Mouse (Mus musculus) CH12.LX (cell line): Measurements from ENCODE around the gene Hpf1. TPM values are rescaled to one million over a fixed set of nuclear protein-coding genes. Genes with fewer than 3 reads are reported as not detected.
A peak's percentile ranks its signal among the peaks of the same experiment; 100 is the strongest.

ENCODE experiments used
- DNase-seq: peaks from one replicate; pipeline ENCODE4 v3.0.0-alpha.2; 2013; ENCODE audit errors: extremely low read depth
- H3K27ac ChIP-seq: 2 replicates; pipeline ENCODE4 v1.5.1; 2012; ENCODE audit warnings: low read depth, mild to moderate bottlenecking, control low read depth, moderate library complexity; ENCODE audit not compliant: insufficient read depth
- H3K27me3 ChIP-seq: replicated peaks from 2 replicates; pipeline ENCODE3; 2012; ENCODE audit warnings: inconsistent platforms
- H3K36me3 ChIP-seq, 2 experiments: replicated peaks in 1 of 2; 2 replicates each; pipeline versions ENCODE3 to v1.6.1; 2012; ENCODE audit warnings: inconsistent platforms in 1 of 2, low read length in 1 of 2, mild to moderate bottlenecking in 1 of 2, mixed read lengths in 1 of 2, moderate library complexity in 1 of 2; ENCODE audit not compliant: control insufficient read depth in 1 of 2, insufficient read depth in 1 of 2
- H3K4me1 ChIP-seq, 2 experiments: 2 replicates each; pipeline ENCODE4 v1.6.1; 2012; ENCODE audit warnings: inconsistent platforms in 1 of 2, moderate library complexity in 1 of 2; ENCODE audit not compliant: insufficient read depth in 2 of 2, control insufficient read depth in 1 of 2
- H3K4me2 ChIP-seq: 2 replicates; pipeline ENCODE4 v1.6.1; 2012; ENCODE audit warnings: low read depth, mild to moderate bottlenecking, control low read depth; ENCODE audit not compliant: poor library complexity, insufficient read depth, severe bottlenecking
- H3K4me3 ChIP-seq, 3 experiments: fragments of 150-350 bp in 1 of 3; sonication (generic) in 1 of 3; replicated peaks in 1 of 3; 2 replicates each; pipeline versions ENCODE3 to v1.5.1; 2011 to 2012; ENCODE audit warnings: low read depth in 2 of 3, low read length in 2 of 3, mild to moderate bottlenecking in 2 of 3, moderate library complexity in 2 of 3, control low read depth in 1 of 3, improper control_type of control experiment in 1 of 3, inconsistent platforms in 1 of 3, mixed read lengths in 1 of 3; ENCODE audit not compliant: poor library complexity in 1 of 3
- H3K79me2 ChIP-seq: replicated peaks from 2 replicates; pipeline ENCODE4 v1.6.1; 2012; ENCODE audit warnings: mild to moderate bottlenecking, moderate library complexity; ENCODE audit not compliant: control insufficient read depth, poor library complexity, insufficient read depth, severe bottlenecking; ENCODE audit errors: extremely low read depth
- H3K9ac ChIP-seq: 2 replicates; pipeline ENCODE4 v1.6.1; 2012; ENCODE audit warnings: low read depth, mild to moderate bottlenecking, control low read depth, moderate library complexity; ENCODE audit not compliant: insufficient read depth
- H3K9me3 ChIP-seq: replicated peaks from 2 replicates; pipeline ENCODE3; 2012; ENCODE audit warnings: low read length, inconsistent platforms, mixed read lengths
- BHLHE40 ChIP-seq: IDR thresholded peaks from 2 replicates; pipeline ENCODE4 v1.6.1; 2011; ENCODE audit warnings: mild to moderate bottlenecking, low read depth, low read length, improper control_type of control experiment
- CHD1 ChIP-seq: IDR thresholded peaks from 2 replicates; pipeline ENCODE4 v1.6.1; 2012; ENCODE audit warnings: low read depth, low read length, improper control_type of control experiment, inconsistent platforms
- CHD2 ChIP-seq: IDR thresholded peaks from 2 replicates; pipeline ENCODE4 v1.6.1; 2011; ENCODE audit warnings: low read length, improper control_type of control experiment
- ELF1 ChIP-seq: IDR thresholded peaks from 2 replicates; pipeline ENCODE4 v1.6.1; 2014; ENCODE audit warnings: low read depth, mild to moderate bottlenecking, inconsistent platforms, low read length, improper control_type of control experiment
- JUN ChIP-seq: IDR thresholded peaks from 2 replicates; pipeline ENCODE4 v1.6.1; 2011; ENCODE audit warnings: low read depth, mild to moderate bottlenecking, low read length, improper control_type of control experiment, moderate library complexity; ENCODE audit not compliant: insufficient read depth
- JUND ChIP-seq: conservative IDR thresholded peaks from 2 replicates; pipeline ENCODE4 v1.6.1; 2011; ENCODE audit warnings: low read depth, low read length, improper control_type of control experiment
- MAFK ChIP-seq: IDR thresholded peaks from 2 replicates; pipeline ENCODE4 v1.6.1; 2011; ENCODE audit warnings: low read length, improper control_type of control experiment; ENCODE audit not compliant: insufficient replicate concordance
- MAX ChIP-seq: IDR thresholded peaks from 2 replicates; pipeline ENCODE4 v1.6.1; 2011; ENCODE audit warnings: low read length, improper control_type of control experiment
- MEF2A ChIP-seq: IDR thresholded peaks from 2 replicates; pipeline ENCODE4 v1.6.1; 2014; ENCODE audit warnings: low read depth, mild to moderate bottlenecking, inconsistent platforms, low read length, improper control_type of control experiment, borderline replicate concordance
- MYC ChIP-seq: IDR thresholded peaks from 2 replicates; pipeline ENCODE4 v1.6.1; 2011; ENCODE audit warnings: low read depth, mild to moderate bottlenecking, improper control_type of control experiment, low read length
- NELFE ChIP-seq: IDR thresholded peaks from 2 replicates; pipeline ENCODE4 v1.6.1; 2011; ENCODE audit warnings: low read depth, low read length, improper control_type of control experiment
- NRF1 ChIP-seq: IDR thresholded peaks from 2 replicates; pipeline ENCODE4 v1.6.1; 2014; ENCODE audit warnings: low read depth, mild to moderate bottlenecking, inconsistent platforms, low read length, improper control_type of control experiment, moderate library complexity
- POLR2A ChIP-seq: IDR thresholded peaks from 2 replicates; pipeline ENCODE4 v1.6.1; 2011; ENCODE audit warnings: low read depth, mild to moderate bottlenecking, improper control_type of control experiment, low read length
- POLR2AphosphoS2 ChIP-seq: IDR thresholded peaks from 2 replicates; pipeline ENCODE4 v1.6.1; 2011; ENCODE audit warnings: low read depth, low read length, improper control_type of control experiment
- RAD21 ChIP-seq: IDR thresholded peaks from 2 replicates; pipeline ENCODE4 v1.6.1; 2011; ENCODE audit warnings: low read depth, mild to moderate bottlenecking, low read length, improper control_type of control experiment, moderate library complexity
- RCOR1 ChIP-seq: conservative IDR thresholded peaks from 2 replicates; pipeline ENCODE4 v1.6.1; 2012; ENCODE audit warnings: low read depth, mild to moderate bottlenecking, inconsistent platforms, low read length, improper control_type of control experiment
- SIN3A ChIP-seq: IDR thresholded peaks from 2 replicates; pipeline ENCODE4 v1.6.1; 2012; ENCODE audit warnings: low read length, improper control_type of control experiment, inconsistent platforms
- SMC3 ChIP-seq: IDR thresholded peaks from 2 replicates; pipeline ENCODE4 v1.6.1; 2011; ENCODE audit warnings: low read depth, low read length, improper control_type of control experiment
- TBP ChIP-seq: conservative IDR thresholded peaks from 2 replicates; pipeline ENCODE4 v1.6.1; 2011; ENCODE audit warnings: low read depth, low read length, improper control_type of control experiment
- TCF12 ChIP-seq: IDR thresholded peaks from 2 replicates; pipeline ENCODE4 v1.6.1; 2014; ENCODE audit warnings: low read depth, mild to moderate bottlenecking, inconsistent platforms, low read length, improper control_type of control experiment
- UBTF ChIP-seq: IDR thresholded peaks from 2 replicates; pipeline ENCODE4 v1.6.1; 2012; ENCODE audit warnings: low read depth, mild to moderate bottlenecking, inconsistent platforms, low read length, improper control_type of control experiment, moderate library complexity
- USF1 ChIP-seq: IDR thresholded peaks from 2 replicates; pipeline ENCODE4 v1.6.1; 2014; ENCODE audit warnings: low read depth, mild to moderate bottlenecking, inconsistent platforms, low read length, improper control_type of control experiment
- USF2 ChIP-seq: conservative IDR thresholded peaks from 2 replicates; pipeline ENCODE4 v1.6.1; 2011; ENCODE audit warnings: low read depth, low read length, improper control_type of control experiment
- ZC3H11A ChIP-seq: IDR thresholded peaks from 2 replicates; pipeline ENCODE4 v1.6.1; 2012; ENCODE audit warnings: low read depth, mild to moderate bottlenecking, inconsistent platforms, low read length, improper control_type of control experiment
- ZKSCAN1 ChIP-seq: IDR thresholded peaks from 2 replicates; pipeline ENCODE4 v1.6.1; 2012; ENCODE audit warnings: low read depth, inconsistent platforms, low read length, improper control_type of control experiment, borderline replicate concordance
- ZMIZ1 ChIP-seq: IDR thresholded peaks from 2 replicates; pipeline ENCODE4 v1.6.1; 2012; ENCODE audit warnings: low read depth, mild to moderate bottlenecking, inconsistent platforms, low read length, improper control_type of control experiment
- ZNF384 ChIP-seq: IDR thresholded peaks from 2 replicates; pipeline ENCODE4 v1.6.1; 2012; ENCODE audit warnings: low read depth, low read length, improper control_type of control experiment, inconsistent platforms
- dilution Hi-C: fragments of 300-500 bp; cut with MboI; formaldehyde crosslinking; loops from 2 replicates; pipeline ENCODE4 v1.14.3; 2020; ENCODE audit warnings: low sequenced_read_pairs; ENCODE audit not compliant: extremely low pct_unique_long_range_greater_than_20kb, extremely low pct_ligation_motif_present
- in situ Hi-C: fragments of 300-500 bp; cut with MboI; formaldehyde crosslinking; loops from 3 replicates; pipeline ENCODE4 v1.14.3; 2019; ENCODE audit warnings: low sequenced_read_pairs, low pct_ligation_motif_present, low pct_unique_long_range_greater_than_20kb, mixed read lengths
- polyA plus RNA-seq: library from polyadenylated mRNA; unstranded; fragments of >175 nt; gene quantifications from 2 replicates; pipeline ENCODE4 v1.2.1, GENCODE M21; 2012; ENCODE audit warnings: low read depth; ENCODE audit not compliant: insufficient read length
- total RNA-seq, 2 experiments: library from RNA; depleted of rRNA; stranded (reverse); fragments of 300-350 nt in 1 of 2; fragments of >200 nt in 1 of 2; gene quantifications; 2 replicates each; pipeline ENCODE4 v1.2.3; 2012 to 2014

Gene Hpf1
- total and polyA plus RNA-seq, 3 experiments: 76.1 to 132 (median 95.0) TPM

- no peak for DNase-seq
- Histone ChIP-seq H3K9me3 (no peaks in the 10 kb centered on the region), H3K4me2 (peak overlapping the region; percentile 79), H3K4me3 (peak overlapping the region; percentile 72 to 93 (median 73)), H3K4me1 (peaks cover 20 to 55% of the 10 kb centered on the region in 2 experiments), H3K9ac (peak overlapping the region; percentile 63), H3K36me3 (peaks cover 25 to 35% of the 10 kb centered on the region in 2 experiments), H3K27me3 (no peaks in the 10 kb centered on the region), H3K27ac (no peak overlapping the region; the same call in 1 of the 2 replicates), H3K79me2 (peaks cover 47% of the 10 kb centered on the region)
- in situ Hi-C loops: no loop called here
- no peak for TF ChIP-seq ZMIZ1
- 0 out of 2 replicates have a peak, but pooled peaks have one; percentile 0 for TF ChIP-seq POLR2AphosphoS2
- TF ChIP-seq MAX: no peak
- TF ChIP-seq TBP: no peak
- no peak for TF ChIP-seq TCF12
- TF ChIP-seq RAD21: no peak
- no peak for TF ChIP-seq BHLHE40
- TF ChIP-seq UBTF: 0 out of 2 replicates have a peak, but pooled peaks have one; percentile 4
- no peak for TF ChIP-seq MAFK
- no peak for TF ChIP-seq ELF1
- TF ChIP-seq ZKSCAN1: no peak
- TF ChIP-seq NRF1: no peak
- TF ChIP-seq JUND: no peak
- no peak for TF ChIP-seq POLR2A
- TF ChIP-seq USF2: no peak
- no peak for TF ChIP-seq USF1
- no peak for TF ChIP-seq SMC3
- TF ChIP-seq CHD1: no peak
- peak; percentile 57; the same call in 1 of the 2 replicates for TF ChIP-seq SIN3A
- dilution Hi-C loops: no loop called here
These were observed 279 bp downstream of the Hpf1 start for GRCm38 (mm10) chr8:60890520-60890874.

GRCm38 (mm10) chr8:60891757-60892156, 1.5 kb downstream of the Hpf1 start:
- in situ Hi-C loops: no loop called here
- peaks cover 20 to 54% of the 10 kb centered on the region in 2 experiments for H3K4me1 ChIP-seq
- dilution Hi-C loops: no loop called here
- no peaks in the 10 kb centered on the region for H3K27me3 ChIP-seq
- H3K4me2 ChIP-seq: peak overlapping the region; percentile 79
- no peak overlapping the region; the same call in 1 of the 2 replicates for H3K9ac ChIP-seq
- H3K27ac ChIP-seq: no peak overlapping the region
- TF ChIP-seq POLR2AphosphoS2: no peak
- no peak for TF ChIP-seq POLR2A
- TF ChIP-seq RCOR1: no peak
- no peak for TF ChIP-seq JUND
- TF ChIP-seq NRF1: no peak
- no peak for TF ChIP-seq MYC
- TF ChIP-seq CHD2: no peak
- no peak for TF ChIP-seq NELFE
- TF ChIP-seq MEF2A: no peak
- no peak for TF ChIP-seq ZC3H11A
- no peak for TF ChIP-seq TBP
- no peak for TF ChIP-seq ZMIZ1
- TF ChIP-seq JUN: no peak
- no peak for TF ChIP-seq USF2
- no peak for TF ChIP-seq MAFK
- no peak for TF ChIP-seq ZNF384
- TF ChIP-seq, all 38 proteins: peak for 0
- Histone ChIP-seq H3K4me3 (peak overlapping the region in 1 of 3 experiments; percentile 93), H3K9me3 (no peaks in the 10 kb centered on the region), H3K36me3 (peaks cover 28 to 46% of the 10 kb centered on the region in 2 experiments), H3K79me2 (peaks cover 48% of the 10 kb centered on the region)
- DNase-seq: no peak
